Mouse (Mus musculus): Measurements from ENCODE around the gene Mia. TPM values are rescaled to one million over a fixed set of nuclear protein-coding genes. Genes with fewer than 3 reads are reported as not detected.

Gene Mia
- polyA plus RNA-seq, 1 experiment from 2014 or later = 23.5 TPM

DNA sequence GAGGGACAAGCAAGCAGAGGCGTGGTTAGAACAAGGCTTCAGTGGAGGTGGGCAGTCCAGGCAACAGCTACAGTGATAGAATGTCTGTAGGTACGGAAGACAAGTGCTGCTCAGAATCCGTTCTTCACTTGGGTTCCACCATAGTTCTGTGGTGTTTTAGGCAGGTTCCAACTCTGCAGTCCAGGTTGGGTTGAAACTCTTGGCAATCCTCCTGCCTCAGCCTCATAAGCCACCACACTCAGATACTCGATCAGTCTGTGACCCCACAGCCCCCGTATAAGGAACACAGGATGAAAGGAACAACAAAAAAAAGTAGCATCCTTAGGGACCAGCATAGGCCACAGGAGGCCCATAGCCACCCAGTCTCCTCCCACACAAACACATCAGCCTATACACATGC lies 11.5 kb upstream of the Mia start:
- no peaks in the 10 kb centered on the region for H3K9me3 ChIP-seq (replicated peaks; ENCODE audit: low read length)
- DNase-seq (ENCODE audit: low spot score) (no peak), ATAC-seq (replicated peaks; ENCODE audit: low FRiP score, low read depth) (no peak)
- H3K4me1 ChIP-seq (replicated peaks; ENCODE audit: insufficient read depth, low read length) = peaks cover 7% of the 10 kb centered on the region
- WGBS = 92% methylated on average over 5 of the region's 5 CpGs
- no peak overlapping the region for H3K4me2 ChIP-seq (ENCODE audit: low read length)
- H3K9ac ChIP-seq (ENCODE audit: low read depth, low read length) = no peak overlapping the region
- no peaks in the 10 kb centered on the region for H3K27me3 ChIP-seq (ENCODE audit: insufficient read depth, low read length)
- H3K27ac ChIP-seq = no peak overlapping the region
- no peak overlapping the region for H3K4me3 ChIP-seq (replicated peaks; ENCODE audit: low read depth, low read length)
- no peak for TF ChIP-seq CTCF (IDR thresholded peaks at IDR 0.05; ENCODE audit: low read depth)
- peaks cover 54% of the 10 kb centered on the region for H3K36me3 ChIP-seq (ENCODE audit: insufficient read depth, low read length)

DNA sequence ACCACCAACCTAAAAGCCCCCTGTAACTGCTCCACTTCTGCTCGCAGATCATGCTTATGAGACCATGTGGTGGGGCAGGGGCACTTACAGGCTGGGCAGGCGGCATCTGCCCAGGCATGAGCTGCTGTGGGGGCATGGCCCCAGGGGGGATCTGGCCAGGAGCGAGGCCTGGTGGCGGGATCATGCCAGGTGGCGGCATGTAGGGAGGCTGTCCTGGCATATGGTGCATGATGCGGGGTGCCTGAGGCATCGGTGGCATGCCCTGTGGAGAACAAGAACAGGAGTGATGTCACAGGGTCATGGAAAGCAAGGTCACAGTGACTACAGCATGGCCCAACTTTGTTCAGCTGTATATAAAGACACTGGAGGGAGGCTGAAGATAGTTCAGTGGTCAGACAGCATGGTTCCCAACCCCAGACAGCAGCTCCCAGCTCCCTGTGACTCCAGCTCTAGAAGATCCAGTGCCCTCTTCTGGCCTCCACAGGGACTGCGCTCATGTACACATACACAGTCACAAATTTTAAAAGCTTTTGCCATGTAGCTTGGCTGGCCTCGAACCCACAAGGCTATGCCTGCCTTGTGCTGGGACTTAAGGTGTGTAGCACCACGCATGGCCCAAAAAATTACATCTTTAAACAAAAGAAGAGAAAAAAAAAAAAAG lies 8.4 kb upstream of the Mia start:
- ATAC-seq (replicated peaks; ENCODE audit: low FRiP score, low read depth) (no peak), DNase-seq (ENCODE audit: low spot score) (no peak)
- H3K9me3 ChIP-seq (replicated peaks; ENCODE audit: low read length) = no peaks in the 10 kb centered on the region
- 95% methylated on average over 10 of the region's 10 CpGs for whole genome bisulfite sequencing
- H3K9ac ChIP-seq (ENCODE audit: low read depth, low read length) = no peak overlapping the region
- no peaks in the 10 kb centered on the region for H3K27me3 ChIP-seq (ENCODE audit: insufficient read depth, low read length)
- H3K4me1 ChIP-seq (replicated peaks; ENCODE audit: insufficient read depth, low read length) = peaks cover under 1% of the 10 kb centered on the region; the same call in 1 of the 2 replicates
- peak; percentile 45; the same call in 1 of the 2 replicates for TF ChIP-seq CTCF (IDR thresholded peaks at IDR 0.05; ENCODE audit: low read depth)
- H3K27ac ChIP-seq = no peak overlapping the region
- peaks cover 75% of the 10 kb centered on the region for H3K36me3 ChIP-seq (ENCODE audit: insufficient read depth, low read length)
- H3K4me3 ChIP-seq (replicated peaks; ENCODE audit: low read depth, low read length) = no peak overlapping the region
- no peak overlapping the region for H3K4me2 ChIP-seq (ENCODE audit: low read length)

DNA sequence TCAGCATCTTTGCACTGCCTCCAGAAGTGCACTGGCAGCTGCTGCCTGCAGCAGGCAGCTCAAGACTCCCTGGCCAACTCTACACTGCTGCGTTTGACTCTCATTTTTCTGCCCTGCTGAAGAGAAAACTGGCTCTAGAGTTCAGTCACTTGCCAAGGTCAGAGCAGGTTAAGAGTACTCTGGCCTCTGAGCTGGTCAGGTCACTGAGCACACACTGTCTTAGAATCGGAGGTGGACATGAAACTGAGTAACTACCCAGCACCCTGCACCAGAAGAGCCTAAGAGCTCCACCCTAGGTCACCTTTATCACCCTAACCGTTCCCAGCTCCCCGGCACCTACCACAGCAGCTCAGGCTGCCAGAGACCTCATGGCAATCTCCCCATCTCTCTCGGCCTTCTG lies 5.0 kb upstream of the Mia start:
- no peak for TF ChIP-seq CTCF (IDR thresholded peaks at IDR 0.05; ENCODE audit: low read depth)

DNA sequence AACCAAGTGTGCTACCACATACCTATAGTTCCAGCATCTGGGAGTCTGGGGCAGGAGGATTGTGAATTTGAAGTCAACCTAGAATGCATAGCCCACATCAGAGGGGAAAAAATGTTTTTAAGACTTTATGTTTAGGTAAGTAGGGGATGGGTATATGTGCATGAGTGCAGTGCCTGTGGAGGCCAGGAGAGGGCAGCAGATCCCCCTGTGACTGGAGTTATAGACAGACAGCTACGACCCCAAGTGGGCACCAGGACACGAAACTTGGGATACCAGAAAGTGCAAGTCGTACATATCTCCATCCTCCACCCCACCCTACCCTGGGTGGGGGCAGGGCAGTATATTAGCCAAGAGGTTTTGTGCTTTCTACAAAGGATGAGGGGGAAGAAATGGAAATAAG lies 4.0 kb upstream of the Mia start:
- DNase-seq (ENCODE audit: low spot score) (no peak), ATAC-seq (replicated peaks; ENCODE audit: low FRiP score, low read depth) (no peak)
- Histone ChIP-seq H3K9me3 (replicated peaks; ENCODE audit: low read length) (no peaks in the 10 kb centered on the region), H3K27me3 (ENCODE audit: insufficient read depth, low read length) (no peaks in the 10 kb centered on the region), H3K4me2 (ENCODE audit: low read length) (no peak overlapping the region), H3K27ac (no peak overlapping the region), H3K36me3 (ENCODE audit: insufficient read depth, low read length) (peaks cover 38% of the 10 kb centered on the region), H3K4me1 (replicated peaks; ENCODE audit: insufficient read depth, low read length) (no peaks in the 10 kb centered on the region), H3K4me3 (replicated peaks; ENCODE audit: low read depth, low read length) (no peak overlapping the region), H3K9ac (ENCODE audit: low read depth, low read length) (no peak overlapping the region)
- WGBS = 70% methylated on average over 3 of the region's 3 CpGs
- peak; percentile 78 for TF ChIP-seq CTCF (IDR thresholded peaks at IDR 0.05; ENCODE audit: low read depth)

More for the DNA sequence above, 5.0 kb upstream of the Mia start:
- 89% methylated on average over 5 of the region's 5 CpGs for WGBS
- Histone ChIP-seq H3K4me2 (ENCODE audit: low read length) (no peak overlapping the region), H3K4me3 (replicated peaks; ENCODE audit: low read depth, low read length) (no peak overlapping the region), H3K36me3 (ENCODE audit: insufficient read depth, low read length) (peaks cover 49% of the 10 kb centered on the region), H3K9me3 (replicated peaks; ENCODE audit: low read length) (no peaks in the 10 kb centered on the region), H3K27ac (no peak overlapping the region), H3K27me3 (ENCODE audit: insufficient read depth, low read length) (no peaks in the 10 kb centered on the region), H3K9ac (ENCODE audit: low read depth, low read length) (no peak overlapping the region), H3K4me1 (replicated peaks; ENCODE audit: insufficient read depth, low read length) (no peaks in the 10 kb centered on the region)
- ATAC-seq (replicated peaks; ENCODE audit: low FRiP score, low read depth) = peak; percentile 23; the same call in 1 of the 2 replicates
- DNase-seq (ENCODE audit: low spot score) = no peak

DNA sequence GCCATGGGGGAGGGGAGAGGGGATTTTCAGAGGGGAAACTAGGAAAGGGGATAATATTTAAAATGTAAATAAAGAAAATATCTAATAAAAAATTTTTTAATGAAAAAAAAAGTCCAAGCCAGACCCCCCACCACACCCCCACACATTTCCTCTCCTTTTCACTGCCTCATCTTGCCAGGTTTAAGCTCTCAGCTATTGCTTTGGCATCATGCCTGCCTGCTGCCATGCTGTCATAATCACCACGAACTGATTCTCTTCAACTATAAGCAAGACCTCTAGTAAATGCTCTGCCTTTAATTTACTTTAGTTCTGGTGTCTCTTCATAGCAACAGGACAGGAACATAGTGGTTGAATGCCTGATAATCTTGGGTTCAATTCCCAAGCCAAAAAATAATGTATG lies 1.5 kb upstream of the Mia start:
- no peak for ATAC-seq (replicated peaks; ENCODE audit: low FRiP score, low read depth)
- H3K27me3 ChIP-seq (ENCODE audit: insufficient read depth, low read length) = no peaks in the 10 kb centered on the region
- H3K4me3 ChIP-seq (replicated peaks; ENCODE audit: low read depth, low read length) = no peak overlapping the region
- H3K9me3 ChIP-seq (replicated peaks; ENCODE audit: low read length) = no peaks in the 10 kb centered on the region
- H3K27ac ChIP-seq = no peak overlapping the region
- H3K36me3 ChIP-seq (ENCODE audit: insufficient read depth, low read length) = peaks cover 22% of the 10 kb centered on the region
- 82% methylated on average over 1 of the region's 1 CpGs for WGBS
- H3K4me2 ChIP-seq (ENCODE audit: low read length) = no peak overlapping the region
- no peak for DNase-seq (ENCODE audit: low spot score)
- no peak for TF ChIP-seq CTCF (IDR thresholded peaks at IDR 0.05; ENCODE audit: low read depth)
- H3K9ac ChIP-seq (ENCODE audit: low read depth, low read length) = no peak overlapping the region
- H3K4me1 ChIP-seq (replicated peaks; ENCODE audit: insufficient read depth, low read length) = 0 out of 2 replicates have a peak, but pooled peaks cover 4% of the 10 kb centered on the region

DNA sequence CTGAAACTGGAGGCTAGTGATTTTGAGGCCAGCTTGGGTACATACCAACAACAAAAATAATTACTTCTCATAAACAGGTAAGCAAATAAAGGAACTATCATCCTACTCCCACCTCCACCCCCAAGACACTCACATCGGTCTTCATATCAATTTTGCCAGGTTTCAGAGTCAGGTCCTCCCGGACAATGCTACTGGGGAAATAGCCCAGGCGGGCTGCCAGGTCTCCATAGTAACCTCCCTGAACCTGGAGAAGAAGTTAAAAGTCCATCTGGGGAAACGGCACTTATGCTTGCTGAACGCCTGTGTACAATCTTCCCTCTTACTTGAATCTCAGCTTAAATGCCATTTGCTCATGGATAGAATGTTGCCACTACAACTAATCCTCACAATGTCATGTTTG lies 921 bp downstream of the Mia start:
- Histone ChIP-seq H3K36me3 (ENCODE audit: insufficient read depth, low read length) (no peaks in the 10 kb centered on the region), H3K4me1 (replicated peaks; ENCODE audit: insufficient read depth, low read length) (0 out of 2 replicates have a peak, but pooled peaks cover 4% of the 10 kb centered on the region), H3K27me3 (ENCODE audit: insufficient read depth, low read length) (no peaks in the 10 kb centered on the region), H3K9me3 (replicated peaks; ENCODE audit: low read length) (no peaks in the 10 kb centered on the region), H3K4me2 (ENCODE audit: low read length) (no peak overlapping the region), H3K27ac (peak overlapping the region; percentile 60; the same call in 1 of the 2 replicates), H3K4me3 (replicated peaks; ENCODE audit: low read depth, low read length) (no peak overlapping the region), H3K9ac (ENCODE audit: low read depth, low read length) (no peak overlapping the region)
- 48% methylated on average over 5 of the region's 5 CpGs for WGBS
- no peak for TF ChIP-seq CTCF (IDR thresholded peaks at IDR 0.05; ENCODE audit: low read depth)
- no peak for ATAC-seq (replicated peaks; ENCODE audit: low FRiP score, low read depth)
- DNase-seq (ENCODE audit: low spot score) = peak; percentile 45
